Mouse (Mus musculus) small intestine, adult 2 months (tissue): ENCODE results near the gene Rasal1. TPM values are rescaled to one million over a fixed set of nuclear protein-coding genes. Genes with fewer than 3 reads are reported as not detected.
A peak's percentile ranks its signal among the peaks of the same experiment; 100 is the strongest.

Experiments
- H3K27ac ChIP-seq: fragments of 200-500 bp; 2 replicates; pipeline ENCODE4 v1.5.1; 2012; ENCODE audit warnings: low read depth, low read length, control low read depth, inconsistent platforms; ENCODE audit not compliant: insufficient read depth
- H3K27me3 ChIP-seq: fragments of 200-500 bp; 2 replicates; pipeline ENCODE4 v1.6.1; 2012; ENCODE audit warnings: mild to moderate bottlenecking, moderate library complexity, low read length, inconsistent platforms; ENCODE audit not compliant: control insufficient read depth, insufficient read depth
- H3K36me3 ChIP-seq: fragments of 200-500 bp; 2 replicates; pipeline ENCODE4 v1.6.1; 2012; ENCODE audit warnings: mild to moderate bottlenecking, low read length, control low read depth, inconsistent platforms; ENCODE audit not compliant: control insufficient read depth, insufficient read depth
- H3K4me1 ChIP-seq: fragments of 200-500 bp; 2 replicates; pipeline ENCODE4 v1.6.1; 2012; ENCODE audit warnings: low read length, inconsistent platforms, mixed read lengths; ENCODE audit not compliant: control insufficient read depth, insufficient read depth, insufficient read length
- H3K4me3 ChIP-seq: fragments of 200-500 bp; 2 replicates; pipeline ENCODE4 v1.5.1; 2012; ENCODE audit warnings: low read depth, mild to moderate bottlenecking, control low read depth, inconsistent platforms, low read length, moderate library complexity
- CTCF ChIP-seq: fragments of 200-500 bp; IDR thresholded peaks from 2 replicates; pipeline ENCODE4 v1.5.1; 2012; ENCODE audit warnings: low read depth, mild to moderate bottlenecking, control low read depth, inconsistent platforms, low read length, moderate library complexity, mixed read lengths; ENCODE audit not compliant: insufficient replicate concordance, insufficient read length; ENCODE audit errors: extremely low read depth
- POLR2A ChIP-seq: fragments of 200-500 bp; IDR thresholded peaks from 2 replicates; pipeline ENCODE4 v1.6.1; 2012; ENCODE audit warnings: low read depth, mild to moderate bottlenecking, control low read depth, inconsistent platforms, low read length, moderate library complexity
- WGBS: fragments of 180-500 bp; shearing (Covaris S2); methylation state at CpG from one replicate; pipeline ENCODE4 v1.1.7; 2018; 5-methylcytosine and 5-hydroxymethylcytosine counted together
- polyA plus RNA-seq: library from polyadenylated mRNA; depleted of rRNA; stranded (reverse); fragments of >200 nt; gene quantifications from 2 replicates; pipeline ENCODE4 v1.2.3, GENCODE M21; 2012

Gene Rasal1
- polyA plus RNA-seq, 1 experiment = 1.7 TPM

GRCm38 (mm10) chr5:120605241-120605661 is 43.4 kb upstream of the Rasal1 start:
- no peak overlapping the region for H3K27ac ChIP-seq
- WGBS = 4% methylated on average over 10 of the region's 10 CpGs
- peaks cover 4% of the 10 kb centered on the region; the same call in 1 of the 2 replicates for H3K4me1 ChIP-seq
- TF ChIP-seq CTCF (no peak), POLR2A (no peak)
- H3K36me3 ChIP-seq = no peaks in the 10 kb centered on the region
- no peaks in the 10 kb centered on the region for H3K27me3 ChIP-seq
- H3K4me3 ChIP-seq = peak overlapping the region; percentile 53

DNA sequence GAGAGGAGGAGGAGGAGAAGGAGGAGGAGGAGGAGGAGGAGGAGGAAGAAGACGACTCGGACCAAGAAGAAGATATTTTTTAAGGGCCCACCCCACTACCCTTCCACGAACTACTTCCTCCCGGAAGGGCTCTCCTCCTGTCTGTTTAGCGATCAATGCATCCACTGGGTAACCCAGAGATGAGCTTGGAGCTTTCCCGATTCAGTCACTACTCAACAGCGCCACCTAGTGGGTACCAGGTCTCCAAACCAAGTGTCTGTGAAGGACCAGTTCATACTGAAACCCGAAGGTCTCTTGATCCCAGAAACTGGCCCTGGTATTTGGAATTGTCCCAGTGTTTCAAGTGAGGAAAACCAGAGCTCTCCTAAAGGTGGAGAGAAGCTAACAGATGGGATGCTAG is 42.9 kb upstream of the Rasal1 start:
- WGBS = 2% methylated on average over 8 of the region's 8 CpGs
- Histone ChIP-seq H3K4me1 (peaks cover 4% of the 10 kb centered on the region; the same call in 1 of the 2 replicates), H3K27me3 (no peaks in the 10 kb centered on the region), H3K27ac (no peak overlapping the region), H3K36me3 (no peaks in the 10 kb centered on the region), H3K4me3 (peak overlapping the region; percentile 53)
- TF ChIP-seq CTCF = peak; percentile 84; the same call in 1 of the 2 replicates
- no peak for TF ChIP-seq POLR2A

- H3K4me3 ChIP-seq = no peak overlapping the region
- 80% methylated on average over 25 of the region's 25 CpGs for WGBS
- H3K27ac ChIP-seq = no peak overlapping the region
- TF ChIP-seq CTCF (no peak), POLR2A (no peak)
- no peaks in the 10 kb centered on the region for H3K36me3 ChIP-seq
- peaks cover 10% of the 10 kb centered on the region for H3K4me1 ChIP-seq
- no peaks in the 10 kb centered on the region for H3K27me3 ChIP-seq
Measured at GRCm38 (mm10) chr5:120606590-120607200, 41.9 kb upstream of the Rasal1 start.

DNA sequence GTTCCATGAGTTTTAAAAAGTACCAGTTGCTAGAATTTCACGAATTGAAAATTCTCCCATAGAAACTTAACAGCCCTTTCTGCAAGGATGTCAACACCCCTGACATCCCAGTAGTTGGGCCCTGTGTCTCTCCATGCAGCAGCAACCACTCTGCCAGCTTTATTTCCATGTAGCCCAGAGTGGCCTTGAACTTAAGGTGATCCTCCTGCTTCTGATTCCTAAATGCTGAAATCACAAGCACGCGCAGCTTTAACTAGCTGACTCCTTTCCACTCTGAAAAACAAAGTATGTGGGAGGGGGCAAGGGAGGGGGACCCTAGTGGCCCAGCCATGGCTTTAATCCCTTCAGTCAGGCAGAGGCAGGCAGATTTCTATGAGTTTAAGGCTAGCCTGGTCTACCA is 41.3 kb upstream of the Rasal1 start:
- Histone ChIP-seq H3K27me3 (no peaks in the 10 kb centered on the region), H3K36me3 (no peaks in the 10 kb centered on the region), H3K4me3 (no peak overlapping the region), H3K27ac (no peak overlapping the region), H3K4me1 (peaks cover 10% of the 10 kb centered on the region)
- 77% methylated on average over 3 of the region's 3 CpGs for WGBS
- TF ChIP-seq POLR2A (no peak), CTCF (no peak)

DNA sequence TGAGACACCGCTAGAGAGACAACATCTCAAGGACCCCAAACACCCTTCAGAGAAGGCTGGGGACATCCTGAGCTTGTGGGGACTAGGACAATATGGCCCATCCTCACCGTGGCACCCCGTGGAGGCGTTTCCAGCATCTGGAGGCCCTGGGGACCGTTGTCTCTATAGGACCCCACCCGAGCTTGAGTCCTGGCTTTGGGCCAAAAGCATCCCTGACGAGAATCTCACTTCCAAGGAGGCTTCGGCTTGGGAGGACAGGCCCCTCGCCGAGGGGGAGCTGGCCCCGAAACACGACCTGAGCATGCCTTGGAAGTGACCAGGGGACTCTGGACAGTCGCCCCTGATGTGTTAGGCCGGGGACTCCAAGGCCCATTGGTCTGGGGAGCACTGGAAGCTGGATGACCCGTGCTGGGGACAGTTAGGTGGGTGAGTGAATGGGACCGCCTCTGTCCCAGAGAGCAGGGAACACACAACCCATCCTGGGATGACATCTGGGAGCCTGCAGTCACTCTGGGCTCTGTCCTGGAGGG is 39.3 kb upstream of the Rasal1 start:
- Histone ChIP-seq H3K4me3 (no peak overlapping the region), H3K36me3 (no peaks in the 10 kb centered on the region), H3K4me1 (peaks cover 10% of the 10 kb centered on the region), H3K27ac (no peak overlapping the region), H3K27me3 (no peaks in the 10 kb centered on the region)
- no peak for TF ChIP-seq CTCF
- no peak for TF ChIP-seq POLR2A
- WGBS = 80% methylated on average over 16 of the region's 16 CpGs

DNA sequence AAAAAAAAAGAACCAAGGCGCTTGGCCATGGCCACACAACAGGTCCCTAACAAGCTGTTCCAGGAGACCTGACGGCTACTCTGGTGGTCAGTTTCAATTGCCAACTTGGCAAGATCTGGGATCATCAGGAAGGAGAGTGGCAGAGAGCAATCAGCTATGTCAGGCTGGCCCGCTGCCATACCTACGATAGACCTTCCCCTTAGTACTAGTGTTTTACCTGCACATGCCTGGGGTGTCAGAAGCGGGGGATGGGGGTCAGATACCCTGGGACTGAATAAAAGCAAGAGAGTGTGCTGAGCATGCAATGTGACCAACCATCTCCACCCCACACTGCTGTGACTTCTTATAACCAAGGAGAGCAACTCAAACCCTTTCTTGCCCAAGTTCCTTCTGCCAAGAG is 37.7 kb upstream of the Rasal1 start:
- Histone ChIP-seq H3K27me3 (no peaks in the 10 kb centered on the region), H3K4me3 (no peak overlapping the region), H3K27ac (no peak overlapping the region), H3K4me1 (peaks cover 7% of the 10 kb centered on the region), H3K36me3 (no peaks in the 10 kb centered on the region)
- TF ChIP-seq POLR2A (no peak), CTCF (no peak)
- WGBS = 74% methylated on average over 5 of the region's 5 CpGs

- Histone ChIP-seq H3K4me1 (peaks cover 7% of the 10 kb centered on the region), H3K4me3 (peak overlapping the region; percentile 75), H3K36me3 (no peaks in the 10 kb centered on the region), H3K27ac (no peak overlapping the region), H3K27me3 (no peaks in the 10 kb centered on the region)
- TF ChIP-seq CTCF (no peak), POLR2A (no peak)
- WGBS = 38% methylated on average over 8 of the region's 8 CpGs
Measured at GRCm38 (mm10) chr5:120611416-120611815, 37.2 kb upstream of the Rasal1 start.
